Mouse (Mus musculus) cortical plate, adult 2 months (tissue): ENCODE data around the gene Lrp2. TPM values are rescaled to one million over a fixed set of nuclear protein-coding genes. Genes with fewer than 3 reads are reported as not detected.

Source experiments
- H3K27ac ChIP-seq: fragments of 200-500 bp; 2 replicates; pipeline ENCODE4 v1.5.1; 2012; ENCODE audit warnings: low read length, control low read depth, inconsistent platforms; ENCODE audit not compliant: insufficient read depth
- H3K4me1 ChIP-seq: fragments of 200-500 bp; 2 replicates; pipeline ENCODE4 v1.6.1; 2011; ENCODE audit warnings: low read length; ENCODE audit not compliant: control insufficient read depth, insufficient read depth
- H3K4me3 ChIP-seq: fragments of 200-500 bp; 2 replicates; pipeline ENCODE4 v1.5.1; 2011; ENCODE audit warnings: mild to moderate bottlenecking, low read length, control low read depth; ENCODE audit not compliant: insufficient read depth
- CTCF ChIP-seq: fragments of 200-500 bp; IDR thresholded peaks from 2 replicates; pipeline ENCODE4 v1.5.1; 2011; ENCODE audit warnings: mild to moderate bottlenecking, control low read depth, low read length; ENCODE audit not compliant: insufficient read depth; ENCODE audit errors: extremely low read depth
- POLR2A ChIP-seq: fragments of 200-500 bp; IDR thresholded peaks from 2 replicates; pipeline ENCODE4 v1.6.1; 2011; ENCODE audit warnings: mild to moderate bottlenecking, low read length, control low read depth; ENCODE audit not compliant: insufficient read depth; ENCODE audit errors: extremely low read depth
- polyA plus RNA-seq: library from polyadenylated mRNA; depleted of rRNA; stranded (reverse); fragments of >200 nt; gene quantifications from 2 replicates; pipeline ENCODE4 v1.2.3, GENCODE M21; 2012

The Lrp2 gene
- polyA plus RNA-seq, 1 experiment, result 0.10 TPM

- Histone ChIP-seq H3K27ac (no peak overlapping the region), H3K4me3 (no peak overlapping the region), H3K4me1 (no peaks in the 10 kb centered on the region)
- TF ChIP-seq CTCF (no peak), POLR2A (no peak)
Observed at GRCm38 (mm10) chr2:69573038-69573732, 12.7 kb downstream of the Lrp2 start.

DNA sequence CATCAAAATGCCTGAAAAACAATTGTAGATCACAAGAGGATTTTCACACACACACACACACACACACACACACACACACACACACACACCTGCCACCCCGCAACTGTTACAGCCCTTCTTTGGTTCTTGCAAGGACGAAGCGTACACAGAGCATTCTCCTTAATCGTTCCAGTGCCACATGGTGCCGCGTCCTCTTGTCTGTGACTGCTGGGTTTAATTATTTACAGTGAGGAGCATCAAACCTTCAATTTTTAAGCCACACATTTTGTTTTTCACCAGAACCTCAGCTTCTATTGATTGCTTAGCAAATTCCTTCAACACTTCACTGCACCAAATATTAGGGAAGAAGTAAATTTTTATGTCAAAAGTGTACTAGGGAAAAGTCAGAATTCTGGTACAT lies 15.3 kb downstream of the Lrp2 start:
- TF ChIP-seq POLR2A (no peak), CTCF (no peak)
- H3K4me1 ChIP-seq, result no peaks in the 10 kb centered on the region
- H3K4me3 ChIP-seq, result no peak overlapping the region
- H3K27ac ChIP-seq, result no peak overlapping the region

DNA sequence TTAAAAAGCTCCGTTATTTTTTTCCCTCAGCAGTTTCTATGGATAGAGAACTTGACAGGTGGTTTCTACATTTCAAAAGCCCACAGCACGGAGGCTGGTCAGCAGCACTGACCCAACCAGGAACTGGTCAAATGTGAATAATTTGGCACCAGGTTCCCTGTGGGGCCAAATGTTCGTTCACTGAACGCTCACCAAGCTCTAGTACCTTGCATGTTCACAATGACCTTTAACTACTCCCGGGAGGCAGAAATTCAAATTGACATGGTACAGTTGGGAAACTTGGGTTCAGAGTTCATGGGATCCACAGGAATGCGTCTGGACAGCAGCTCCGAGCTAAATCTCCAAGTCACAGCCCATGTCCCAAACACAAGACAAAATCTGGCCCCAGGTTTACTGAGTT lies 19.6 kb downstream of the Lrp2 start:
- TF ChIP-seq CTCF (no peak), POLR2A (no peak)
- H3K4me1 ChIP-seq, result no peaks in the 10 kb centered on the region
- no peak overlapping the region for H3K4me3 ChIP-seq
- H3K27ac ChIP-seq, result no peak overlapping the region

DNA sequence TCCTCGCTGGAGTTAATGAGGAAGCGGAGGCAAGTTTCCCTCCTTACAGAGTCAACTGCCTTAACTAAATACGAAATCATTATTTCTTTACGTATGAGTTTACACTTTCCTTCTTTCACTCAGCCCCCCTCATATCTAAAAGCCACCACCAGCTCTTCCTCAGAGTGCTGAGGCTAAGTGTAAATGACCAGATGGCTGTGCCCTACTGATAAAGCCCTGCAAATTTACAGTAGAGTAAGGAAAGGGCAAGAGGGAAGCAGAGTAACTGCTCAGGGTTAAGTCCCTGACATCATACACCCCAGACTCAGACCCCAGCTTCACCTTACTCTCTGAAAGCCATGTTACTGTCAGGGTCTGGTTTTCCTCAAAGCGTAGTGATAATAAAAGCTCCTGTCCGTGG lies 22.4 kb downstream of the Lrp2 start:
- Histone ChIP-seq H3K4me1 (no peaks in the 10 kb centered on the region), H3K27ac (no peak overlapping the region), H3K4me3 (no peak overlapping the region)
- TF ChIP-seq POLR2A (no peak), CTCF (no peak)

GRCm38 (mm10) chr2:69562761-69563160 lies 23.1 kb downstream of the Lrp2 start:
- no peaks in the 10 kb centered on the region for H3K4me1 ChIP-seq
- no peak overlapping the region for H3K27ac ChIP-seq
- TF ChIP-seq POLR2A (no peak), CTCF (no peak)
- no peak overlapping the region for H3K4me3 ChIP-seq

GRCm38 (mm10) chr2:69560221-69560620 lies 25.6 kb downstream of the Lrp2 start:
- H3K4me3 ChIP-seq, result no peak overlapping the region
- TF ChIP-seq POLR2A (no peak), CTCF (no peak)
- no peak overlapping the region for H3K27ac ChIP-seq
- no peaks in the 10 kb centered on the region for H3K4me1 ChIP-seq

DNA sequence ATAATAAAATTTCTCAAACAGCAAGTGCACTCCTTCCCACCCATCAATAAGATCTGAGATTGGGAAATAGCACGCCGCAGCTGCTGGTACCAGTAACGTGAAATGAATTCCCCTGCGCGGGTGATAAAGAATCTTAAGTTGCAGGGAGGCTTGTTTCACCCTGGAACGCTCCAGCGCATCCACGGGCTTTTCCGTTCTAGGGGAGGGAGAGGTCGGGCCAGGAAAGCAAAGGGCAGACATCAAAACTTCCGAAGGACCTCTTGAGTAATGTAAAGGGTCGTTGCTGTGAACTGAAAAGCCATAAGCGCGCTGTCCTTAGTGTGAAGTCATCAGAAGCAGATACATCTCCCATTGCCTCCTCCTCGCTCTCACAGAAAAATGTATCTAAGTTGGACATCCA lies 26.5 kb downstream of the Lrp2 start:
- Histone ChIP-seq H3K4me1 (no peaks in the 10 kb centered on the region), H3K27ac (no peak overlapping the region), H3K4me3 (no peak overlapping the region)
- TF ChIP-seq POLR2A, result no peak
- no peak for TF ChIP-seq CTCF

DNA sequence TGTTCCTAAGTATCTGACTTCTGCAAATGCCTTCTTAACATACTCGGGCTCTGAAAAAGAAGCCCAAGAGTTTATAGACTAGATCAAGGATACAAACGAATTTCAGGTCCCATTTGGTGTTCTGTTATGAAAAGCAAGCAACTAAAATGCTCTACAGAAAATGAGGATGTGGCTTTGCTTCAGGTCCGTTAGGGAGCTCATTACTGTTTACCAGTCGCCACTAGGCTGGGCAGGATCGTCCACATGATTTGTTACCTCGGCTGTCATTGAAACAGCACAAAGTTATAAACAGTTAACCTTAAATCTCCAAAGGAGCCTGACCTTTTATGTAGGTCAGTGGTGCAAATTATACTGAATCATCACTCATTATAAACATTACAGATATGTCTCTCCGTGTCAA lies 29.2 kb downstream of the Lrp2 start:
- no peak overlapping the region for H3K27ac ChIP-seq
- TF ChIP-seq POLR2A (no peak), CTCF (no peak)
- no peak overlapping the region for H3K4me3 ChIP-seq
- H3K4me1 ChIP-seq, result no peaks in the 10 kb centered on the region

GRCm38 (mm10) chr2:69551639-69552038 lies 34.2 kb downstream of the Lrp2 start:
- Histone ChIP-seq H3K27ac (no peak overlapping the region), H3K4me1 (no peaks in the 10 kb centered on the region), H3K4me3 (no peak overlapping the region)
- TF ChIP-seq CTCF (no peak), POLR2A (no peak)

GRCm38 (mm10) chr2:69546823-69547222 lies 39.0 kb downstream of the Lrp2 start:
- no peaks in the 10 kb centered on the region for H3K4me1 ChIP-seq
- H3K27ac ChIP-seq, result no peak overlapping the region
- H3K4me3 ChIP-seq, result no peak overlapping the region
- TF ChIP-seq CTCF (no peak), POLR2A (no peak)
